Mouse (Mus musculus) brain, embryonic 14.5 days (tissue): ENCODE results near the gene Slc25a54.

Experiments
- CTCF ChIP-seq: fragments of 200-500 bp; IDR thresholded peaks from 2 replicates; pipeline ENCODE4 v1.5.1; 2012; ENCODE audit warnings: inconsistent platforms, mild to moderate bottlenecking, moderate library complexity, borderline replicate concordance; ENCODE audit not compliant: insufficient read depth, insufficient read length; ENCODE audit errors: extremely low read depth
- POLR2A ChIP-seq: fragments of 200-500 bp; IDR thresholded peaks from 2 replicates; pipeline ENCODE4 v1.6.1; 2012; ENCODE audit warnings: mild to moderate bottlenecking, inconsistent platforms, borderline replicate concordance; ENCODE audit not compliant: poor library complexity, insufficient read depth, insufficient read length, severe bottlenecking; ENCODE audit errors: extremely low read depth

GRCm38 (mm10) chr3:109059903-109060302 is 20.4 kb upstream of the Slc25a54 start:
- TF ChIP-seq POLR2A: no peak
- no peak for TF ChIP-seq CTCF
